Comparison of ENCODE assay signal across 9 mouse cellular contexts in genomic region chr16:32164396-32165027, GRCm38 (mm10). TPM values are rescaled to one million over a fixed set of nuclear protein-coding genes. Genes with fewer than 3 reads are reported as not detected.
A peak's percentile ranks its signal among the peaks of the same experiment; 100 is the strongest.
DNase-seq lines count a peak whose midpoint lies in the region; ATAC-seq and TF ChIP-seq lines count a peak whose summit lies in the region.
"Had no signal": no experiment of that assay in that cellular context is flagged by ENCODE, and none has a peak within 500 bp of the region (broad histone marks: within the 10 kb centered on the region; RNA-seq: fewer than 3 reads in every experiment).

No protein-coding gene starts in this region.

- WGBS in hindbrain, embryonic 10.5 days: 69% methylated on average over 19 of the region's 19 CpGs
- 77% methylated on average over 19 of the region's 19 CpGs for WGBS in hindbrain, embryonic 11.5 days
- 77% methylated on average over 19 of the region's 19 CpGs for WGBS in hindbrain, embryonic 16.5 days
- 5% methylated on average over 19 of the region's 19 CpGs for WGBS in thymus, adult 2 months

- H3K9me3 ChIP-seq in hindbrain, embryonic 10.5 days: no peaks in the 10 kb centered on the region
- no peaks in the 10 kb centered on the region for H3K9me3 ChIP-seq in hindbrain, embryonic 11.5 days (ENCODE audit: control insufficient read depth, low read length)
- no peaks in the 10 kb centered on the region for H3K9me3 ChIP-seq in hindbrain, embryonic 16.5 days (ENCODE audit: control insufficient read depth, low read length)

- no peak overlapping the region; the same call in 1 of the 2 replicates for H3K4me2 ChIP-seq in hindbrain, embryonic 11.5 days (replicated peaks; ENCODE audit: low read depth, low read length)
- peak overlapping the region; percentile 80; the same call in 1 of the 2 replicates for H3K4me2 ChIP-seq in hindbrain, embryonic 16.5 days (ENCODE audit: low read length)

- no peak for ATAC-seq in hindbrain, embryonic 11.5 days (ENCODE audit: low FRiP score)
- no peak for ATAC-seq in hindbrain, embryonic 16.5 days

- H3K4me3 ChIP-seq in hindbrain, embryonic 10.5 days: peak overlapping the region; percentile 42
- H3K4me3 ChIP-seq in hindbrain, embryonic 11.5 days (ENCODE audit: low read depth, low read length): no peak overlapping the region
- peak overlapping the region; percentile 46; the same call in 1 of the 2 replicates for H3K4me3 ChIP-seq in hindbrain, embryonic 16.5 days (ENCODE audit: low read length)
- H3K4me3 ChIP-seq in thymus, adult 2 months (ENCODE audit: control insufficient read depth, insufficient read depth, low read length): peak overlapping the region; percentile 76

- no peak for DNase-seq in hindbrain, embryonic 10.5 days (ENCODE audit: low spot score)
- DNase-seq in hindbrain, embryonic 11.5 days (ENCODE audit: low spot score): no peak
- peak; percentile 23 to 31 for DNase-seq in cerebellum, postnatal 36 days
- DNase-seq in lung, postnatal 10 days: peak; percentile 33
- DNase-seq in thymus, adult 2 months: peak; percentile 47
- no peak for DNase-seq in frontal cortex, postnatal 36 days (ENCODE audit: low spot score in 2 of 2)
- DNase-seq in gastrocnemius, postnatal 4 days (ENCODE audit: low spot score in 2 of 2): no peak

- H3K4me1 ChIP-seq in hindbrain, embryonic 10.5 days (replicated peaks): peaks cover 21% of the 10 kb centered on the region
- H3K4me1 ChIP-seq in hindbrain, embryonic 11.5 days (replicated peaks; ENCODE audit: control insufficient read depth, insufficient read depth, low read length): no peaks in the 10 kb centered on the region
- H3K4me1 ChIP-seq in hindbrain, embryonic 16.5 days (ENCODE audit: control insufficient read depth, insufficient read depth, low read depth, low read length): peaks cover 5% of the 10 kb centered on the region
- H3K4me1 ChIP-seq in thymus, adult 2 months (replicated peaks; ENCODE audit: control insufficient read depth, insufficient read depth, low read length): peaks cover 31% of the 10 kb centered on the region

- no peak overlapping the region for H3K27ac ChIP-seq in hindbrain, embryonic 10.5 days
- no peak overlapping the region for H3K27ac ChIP-seq in hindbrain, embryonic 11.5 days (ENCODE audit: low read depth, low read length)
- H3K27ac ChIP-seq in hindbrain, embryonic 16.5 days (ENCODE audit: low read depth, low read length): no peak overlapping the region
- H3K27ac ChIP-seq in thymus, adult 2 months (ENCODE audit: control insufficient read depth, insufficient read depth, low read length): peak overlapping the region; percentile 77

- 0 out of 2 replicates have a peak, but pooled peaks have one; percentile 16 for TF ChIP-seq POLR2A in thymus, adult 2 months (IDR thresholded peaks at IDR 0.05; ENCODE audit: control insufficient read depth, extremely low read depth, insufficient read depth, low read length, poor library complexity)

- no peaks in the 10 kb centered on the region for H3K36me3 ChIP-seq in hindbrain, embryonic 10.5 days
- no peaks in the 10 kb centered on the region for H3K36me3 ChIP-seq in hindbrain, embryonic 11.5 days (ENCODE audit: control insufficient read depth, insufficient read depth, low read length)
- no peaks in the 10 kb centered on the region for H3K36me3 ChIP-seq in hindbrain, embryonic 16.5 days (ENCODE audit: control insufficient read depth, insufficient read depth, low read length)
- H3K36me3 ChIP-seq in thymus, adult 2 months (ENCODE audit: control insufficient read depth, insufficient read depth, low read length): no peaks in the 10 kb centered on the region; the same call in 1 of the 2 replicates

- TF ChIP-seq CTCF in thymus, adult 2 months (IDR thresholded peaks at IDR 0.05; ENCODE audit: borderline replicate concordance, control insufficient read depth, extremely low read depth, insufficient read depth, low read length, poor library complexity): no peak

- H3K9ac ChIP-seq in hindbrain, embryonic 11.5 days (ENCODE audit: low read depth, low read length): no peak overlapping the region
- H3K9ac ChIP-seq in hindbrain, embryonic 16.5 days (ENCODE audit: low read depth, low read length): no peak overlapping the region

- peaks cover 29% of the 10 kb centered on the region for H3K27me3 ChIP-seq in hindbrain, embryonic 10.5 days (ENCODE audit: insufficient read depth, poor library complexity, severe bottlenecking)
- H3K27me3 ChIP-seq in hindbrain, embryonic 11.5 days (ENCODE audit: control insufficient read depth, insufficient read depth, low read length): no peaks in the 10 kb centered on the region
- peaks cover 6% of the 10 kb centered on the region for H3K27me3 ChIP-seq in hindbrain, embryonic 16.5 days (replicated peaks; ENCODE audit: control insufficient read depth, insufficient read depth, low read length)
- H3K27me3 ChIP-seq in thymus, adult 2 months (ENCODE audit: control insufficient read depth, insufficient read depth, low read length): no peaks in the 10 kb centered on the region

RNA-seq across cellular contexts. Expression of gene Nrros, which starts 0.9 kb away (rescaled TPM):
- 7.8 and 11.1 TPM in 2 replicates for polyA plus RNA-seq in hindbrain, embryonic 10.5 days (2016; fragmentation: Nextera tagmentation; extraction: Ambion mirVana)
- polyA plus RNA-seq in hindbrain, embryonic 11.5 days (2014; fragmentation: Nextera tagmentation; extraction: Ambion mirVana): 8.1 and 8.7 TPM in 2 replicates
- 7.7 and 9.7 TPM in 2 replicates for polyA plus RNA-seq in hindbrain, embryonic 16.5 days (2015; fragmentation: Nextera tagmentation; extraction: Ambion mirVana)
- 148 and 157 TPM in 2 replicates for polyA plus RNA-seq in thymus, adult 2 months (2012; rRNA removed)
- total RNA-seq in gastrocnemius, postnatal 4 days (2021): 10 to 100 TPM; 13.3 to 15.2 TPM

RNA-seq across cellular contexts. Expression of gene Bex6, which starts 15.1 kb away (rescaled TPM):
- polyA plus RNA-seq in hindbrain, embryonic 10.5 days (2016; fragmentation: Nextera tagmentation; extraction: Ambion mirVana): not detected in 2 replicates
- not detected in 2 replicates for polyA plus RNA-seq in hindbrain, embryonic 11.5 days (2014; fragmentation: Nextera tagmentation; extraction: Ambion mirVana)
- not detected in 2 replicates for polyA plus RNA-seq in hindbrain, embryonic 16.5 days (2015; fragmentation: Nextera tagmentation; extraction: Ambion mirVana)
- 0.65 and 0.79 TPM in 2 replicates for polyA plus RNA-seq in thymus, adult 2 months (2012; rRNA removed)
- not detected for total RNA-seq in gastrocnemius, postnatal 4 days (2021)
- total RNA-seq: adrenal gland, postnatal 36 days had no signal

Comparison
In these comparisons a context has a peak if more than half of its experiments do, and no peak if none do; other contexts are left out.
1. DNase-seq: peak in cerebellum, postnatal 36 days (2 of 2), lung, postnatal 10 days (single experiment) and thymus, adult 2 months (single experiment); none in hindbrain, embryonic 10.5 days (single experiment), hindbrain, embryonic 11.5 days (single experiment), frontal cortex, postnatal 36 days (0 of 2) and gastrocnemius, postnatal 4 days (0 of 2).
2. RNA of gene Nrros, which starts 0.9 kb away (polyA plus RNA-seq): 148 to 157 TPM in thymus, adult 2 months; 7.8 to 11.1 TPM in hindbrain, embryonic 10.5 days, 8.1 to 8.7 TPM in hindbrain, embryonic 11.5 days and 7.7 to 9.7 TPM in hindbrain, embryonic 16.5 days; every median in the first group is over 10 times any median in the second.